Mouse (Mus musculus): ENCODE results near the gene Hephl1.
A peak's percentile ranks its signal among the peaks of the same experiment; 100 is the strongest.
"Not testable (repeated sequence)": the region's sequence is repeated elsewhere in the genome, so short reads cannot be mapped to it uniquely, and the experiment has no call there.

Hephl1 gene

GRCm38 (mm10) chr9:15112008-15112407 is at the start of gene Hephl1:
Hephl1 (minus strand) TSS chr9:15112108.
- no peak for DNase-seq

- no peak for DNase-seq
These were observed 37.5 kb upstream of the Hephl1 start for GRCm38 (mm10) chr9:15149246-15149926.

- DNase-seq, result no peak
These were observed 28.6 kb upstream of the Hephl1 start for GRCm38 (mm10) chr9:15140546-15140945.

GRCm38 (mm10) chr9:15125897-15126296 is 14.0 kb upstream of the Hephl1 start:
- no peak for DNase-seq

GRCm38 (mm10) chr9:15122431-15122830 is 10.5 kb upstream of the Hephl1 start:
- no peak for DNase-seq

- DNase-seq, result no peak
These were observed 9.0 kb upstream of the Hephl1 start for GRCm38 (mm10) chr9:15120841-15121358.

- DNase-seq, result no peak
These were observed 8.3 kb upstream of the Hephl1 start for GRCm38 (mm10) chr9:15120209-15120608.

- DNase-seq, result no peak
These were observed 7.6 kb upstream of the Hephl1 start for GRCm38 (mm10) chr9:15119515-15119914.

- DNase-seq, result no peak
These were observed 4.3 kb upstream of the Hephl1 start for GRCm38 (mm10) chr9:15116165-15116564.

- DNase-seq, result no peak
These were observed 2.2 kb upstream of the Hephl1 start for GRCm38 (mm10) chr9:15114102-15114501.

- DNase-seq, result no peak
These were observed 3.8 kb downstream of the Hephl1 start for GRCm38 (mm10) chr9:15108101-15108500.

GRCm38 (mm10) chr9:15105136-15105535 is 6.8 kb downstream of the Hephl1 start:
- DNase-seq, result no peak

GRCm38 (mm10) chr9:15103579-15104300 is 8.2 kb downstream of the Hephl1 start:
- DNase-seq, result no peak

- DNase-seq, result no peak
These were observed 10.3 kb downstream of the Hephl1 start for GRCm38 (mm10) chr9:15101531-15102161.

GRCm38 (mm10) chr9:15098421-15098820 is 13.5 kb downstream of the Hephl1 start:
- not testable (repeated sequence) for DNase-seq

GRCm38 (mm10) chr9:15097172-15097571 is 14.7 kb downstream of the Hephl1 start:
- DNase-seq, result no peak

GRCm38 (mm10) chr9:15096161-15096560 is 15.7 kb downstream of the Hephl1 start:
- no peak for DNase-seq

GRCm38 (mm10) chr9:15095206-15095605 is 16.7 kb downstream of the Hephl1 start:
- DNase-seq, result no peak

- DNase-seq, result peak; percentile 16
These were observed 43.1 kb downstream of the Hephl1 start for GRCm38 (mm10) chr9:15068686-15069295.

GRCm38 (mm10) chr9:15067995-15068685 is 43.8 kb downstream of the Hephl1 start:
- no peak for DNase-seq

GRCm38 (mm10) chr9:15064176-15064575 is 47.7 kb downstream of the Hephl1 start:
- no peak for DNase-seq

- DNase-seq, result no peak
These were observed 51.1 kb downstream of the Hephl1 start for GRCm38 (mm10) chr9:15060847-15061246.

GRCm38 (mm10) chr9:15060026-15060425 is 51.9 kb downstream of the Hephl1 start:
- DNase-seq, result no peak

Data from lung, postnatal 10 days (tissue).